Comparison of ENCODE assay signal across 15 mouse cellular contexts in genomic region chr4:107425616-107426015, GRCm38 (mm10). TPM values are rescaled to one million over a fixed set of nuclear protein-coding genes. Genes with fewer than 3 reads are reported as not detected.
DNase-seq lines count a peak whose midpoint lies in the region.
"Had no signal": no experiment of that assay in that cellular context is flagged by ENCODE, and none has a peak within 500 bp of the region (broad histone marks: within the 10 kb centered on the region; RNA-seq: fewer than 3 reads in every experiment).

No protein-coding gene starts in this region.

- DNase-seq in adrenal gland, postnatal 25 days, result peak; percentile 27
- DNase-seq in adrenal gland, adult 8-10 months, result no peak
- peak; percentile 9 for DNase-seq in 416B (ENCODE audit: low read depth)
- DNase-seq in NIH3T3 (ENCODE audit: low read depth), result peak; percentile 33
- DNase-seq in fat pad, adult 2 months (ENCODE audit: extremely low read depth, low read depth, low spot score), result peak; percentile 1
- DNase-seq in spleen, postnatal 10 days (ENCODE audit: low spot score in 2 of 2), result no peak
- DNase-seq: cerebellum, adult 11 months; cerebellum, adult 2 months; cerebellum, adult 9-11 months; cerebellum, postnatal 25 days; gastrocnemius, postnatal 25 days; heart, adult 11 months; kidney, adult 2 months had no signal

RNA-seq across cellular contexts. Expression of gene Glis1, which starts 8.8 kb away (rescaled TPM):
- total RNA-seq in adrenal gland, postnatal 25 days (2021), result 0.79 TPM in 1 of 2 replicates, not detected in the other
- 1 to 10 TPM in 1 of 4 experiments, under 1 TPM in 3; 0.32 to 2.6 (median 0.79) TPM for total RNA-seq in adrenal gland, adult 8-10 months (2022)
- total RNA-seq: common myeloid progenitor, adult 5-6 weeks; gastrocnemius, postnatal 25 days; hematopoietic stem cell, adult 5-6 weeks had no signal

RNA-seq across cellular contexts. Expression of gene Ndc1, which starts 58.0 kb away (rescaled TPM):
- 12.3 and 14.2 TPM in 2 replicates for total RNA-seq in adrenal gland, postnatal 25 days (2021)
- total RNA-seq in adrenal gland, adult 8-10 months (2022), result 10 to 100 TPM in 3 of 4 experiments, 1 to 10 TPM in 1; 8.9 to 15.1 (median 11.9) TPM

Comparison
In these comparisons a context has a peak if more than half of its experiments do, and no peak if none do; other contexts are left out.
1. DNase-seq: peak in adrenal gland, postnatal 25 days (single experiment), 416B (single experiment), NIH3T3 (single experiment) and fat pad, adult 2 months (single experiment); none in adrenal gland, adult 8-10 months (single experiment) and spleen, postnatal 10 days (0 of 2).